Mouse (Mus musculus) kidney, postnatal 0 days (tissue): Measurements from ENCODE around the gene Lgals9. TPM values are rescaled to one million over a fixed set of nuclear protein-coding genes. Genes with fewer than 3 reads are reported as not detected.

ENCODE experiments used
- ATAC-seq: fragments of 200-750 bp; cut with Nextera tagmentation; replicated peaks from 2 replicates; pipeline ENCODE4 v1.8.0; 2017; ENCODE audit warnings: low read depth, moderate number of reproducible peaks, moderate TSS enrichment, moderate library complexity; ENCODE audit not compliant: low FRiP score
- DNase-seq: peaks from one replicate; pipeline ENCODE4 v3.0.0-alpha.2; 2016; ENCODE audit warnings: low spot score
- H3K27ac ChIP-seq: fragments of 300-500 bp; sonication (generic); 2 replicates; pipeline ENCODE4 v1.5.1; 2014; ENCODE audit warnings: mild to moderate bottlenecking
- H3K27me3 ChIP-seq: fragments of 300-500 bp; sonication (generic); 2 replicates; pipeline ENCODE4 v1.6.1; 2014; ENCODE audit warnings: low read length, mixed read lengths; ENCODE audit not compliant: insufficient read depth
- H3K36me3 ChIP-seq: fragments of 300-500 bp; sonication (generic); 2 replicates; pipeline ENCODE4 v1.6.1; 2014; ENCODE audit warnings: low read length, mixed read lengths; ENCODE audit not compliant: insufficient read depth
- H3K4me1 ChIP-seq: fragments of 300-500 bp; sonication (generic); replicated peaks from 2 replicates; pipeline ENCODE4 v1.6.1; 2014; ENCODE audit warnings: antibody characterized with exemption, low read length, mixed read lengths; ENCODE audit not compliant: insufficient read depth
- H3K4me2 ChIP-seq: fragments of 300-500 bp; sonication (generic); 2 replicates; pipeline ENCODE4 v1.6.1; 2014; ENCODE audit warnings: mild to moderate bottlenecking, low read length, moderate library complexity, mixed read lengths
- H3K4me3 ChIP-seq: fragments of 300-500 bp; sonication (generic); replicated peaks from 2 replicates; pipeline ENCODE4 v1.5.1; 2014; ENCODE audit warnings: low read depth, low read length
- H3K9ac ChIP-seq: fragments of 300-500 bp; sonication (generic); 2 replicates; pipeline ENCODE4 v1.6.1; 2014; ENCODE audit warnings: low read depth, low read length
- H3K9me3 ChIP-seq: fragments of 300-500 bp; sonication (generic); replicated peaks from 2 replicates; pipeline ENCODE4 v1.6.1; 2016; ENCODE audit warnings: low read length, inconsistent platforms, mixed read lengths
- CTCF ChIP-seq: IDR thresholded peaks from 2 replicates; pipeline ENCODE4 v1.5.1; 2016; ENCODE audit warnings: antibody characterized with exemption, low read depth, mild to moderate bottlenecking, moderate library complexity
- WGBS: fragments of 180-500 bp; shearing (Covaris S2); extraction: QIAGEN DNeasy Blood & Tissue Kit; methylation state at CpG from one replicate; pipeline ENCODE4 v1.1.7; 2014; 5-methylcytosine and 5-hydroxymethylcytosine counted together
- polyA plus RNA-seq: library from polyadenylated mRNA; unstranded; fragments of >200 nt; fragmentation: Nextera tagmentation; extraction: Ambion mirVana; gene quantifications from 2 replicates; pipeline ENCODE4 v1.2.1, GENCODE M21; 2015

The Lgals9 gene
- polyA plus RNA-seq, 1 experiment from 2014 or later, result 94.0 TPM

GRCm38 (mm10) chr11:78934307-78934706 lies 50.4 kb downstream of the Lgals9 start:
- no peak for DNase-seq
- Histone ChIP-seq H3K9me3 (no peaks in the 10 kb centered on the region), H3K9ac (no peak overlapping the region), H3K27ac (no peak overlapping the region), H3K4me3 (no peak overlapping the region), H3K4me1 (no peaks in the 10 kb centered on the region), H3K27me3 (no peaks in the 10 kb centered on the region), H3K36me3 (no peaks in the 10 kb centered on the region), H3K4me2 (no peak overlapping the region)
- TF ChIP-seq CTCF, result no peak
- 83% methylated on average over 7 of the region's 7 CpGs for WGBS
- no peak for ATAC-seq

- Histone ChIP-seq H3K36me3 (no peaks in the 10 kb centered on the region), H3K9ac (0 out of 2 replicates have a peak overlapping the region, but pooled peaks have one; percentile 8), H3K4me1 (no peaks in the 10 kb centered on the region), H3K4me3 (no peak overlapping the region), H3K27ac (no peak overlapping the region), H3K4me2 (no peak overlapping the region), H3K9me3 (no peaks in the 10 kb centered on the region), H3K27me3 (peaks cover 20% of the 10 kb centered on the region)
- DNase-seq (no peak), ATAC-seq (no peak)
- no peak for TF ChIP-seq CTCF
- WGBS, result 48% methylated on average over 5 of the region's 5 CpGs
These were observed 55.4 kb downstream of the Lgals9 start for GRCm38 (mm10) chr11:78929345-78929744.

GRCm38 (mm10) chr11:78924916-78925315 lies 59.8 kb downstream of the Lgals9 start:
- no peak for ATAC-seq

GRCm38 (mm10) chr11:78924111-78924510 lies 60.6 kb downstream of the Lgals9 start:
- ATAC-seq, result no peak
- WGBS, result 10% methylated on average over 9 of the region's 9 CpGs
- no peaks in the 10 kb centered on the region for H3K36me3 ChIP-seq
- no peaks in the 10 kb centered on the region; the same call in 1 of the 2 replicates for H3K4me1 ChIP-seq
- TF ChIP-seq CTCF, result no peak
- no peaks in the 10 kb centered on the region for H3K9me3 ChIP-seq
- DNase-seq, result no peak
- H3K9ac ChIP-seq, result no peak overlapping the region
- no peak overlapping the region for H3K27ac ChIP-seq
- H3K4me2 ChIP-seq, result no peak overlapping the region
- H3K4me3 ChIP-seq, result no peak overlapping the region
- peaks cover 25% of the 10 kb centered on the region for H3K27me3 ChIP-seq

More at GRCm38 (mm10) chr11:78924916-78925315, 59.8 kb downstream of the Lgals9 start:
- DNase-seq, result peak; percentile 28
- TF ChIP-seq CTCF, result no peak
- no peak overlapping the region for H3K27ac ChIP-seq
- WGBS, result under 1% methylated on average over 37 of the region's 37 CpGs
- no peaks in the 10 kb centered on the region for H3K36me3 ChIP-seq
- peak overlapping the region; percentile 38 for H3K4me3 ChIP-seq
- no peaks in the 10 kb centered on the region; the same call in 1 of the 2 replicates for H3K4me1 ChIP-seq
- peaks cover 25% of the 10 kb centered on the region for H3K27me3 ChIP-seq
- peak overlapping the region; percentile 56 for H3K4me2 ChIP-seq
- H3K9ac ChIP-seq, result peak overlapping the region; percentile 48; the same call in 1 of the 2 replicates
- no peaks in the 10 kb centered on the region for H3K9me3 ChIP-seq

- DNase-seq, result peak; percentile 81
These were observed 61.9 kb downstream of the Lgals9 start for GRCm38 (mm10) chr11:78922678-78923407.

GRCm38 (mm10) chr11:78920411-78920939 lies 64.3 kb downstream of the Lgals9 start, which contains the start of gene Nos2:
Nos2 (plus strand) TSS chr11:78920787.
- Histone ChIP-seq H3K27ac (no peak within 1 kb of the TSS), H3K4me1 (no peaks in the 10 kb centered on the region; the same call in 1 of the 2 replicates), H3K27me3 (peaks cover 14% of the 10 kb centered on the region), H3K9me3 (no peaks in the 10 kb centered on the region), H3K9ac (no peak within 1 kb of the TSS), H3K4me2 (no peak within 1 kb of the TSS), H3K4me3 (no peak within 1 kb of the TSS), H3K36me3 (no peaks in the 10 kb centered on the region)
- ATAC-seq (no peak), DNase-seq (no peak)
- TF ChIP-seq CTCF, result no peak
- WGBS, result 50% methylated on average over 6 of the region's 6 CpGs

More at GRCm38 (mm10) chr11:78922678-78923407, 61.9 kb downstream of the Lgals9 start:
- H3K9ac ChIP-seq, result no peak overlapping the region
- 38% methylated on average over 8 of the region's 8 CpGs for WGBS
- H3K4me2 ChIP-seq, result no peak overlapping the region
- no peaks in the 10 kb centered on the region; the same call in 1 of the 2 replicates for H3K4me1 ChIP-seq
- peaks cover 25% of the 10 kb centered on the region for H3K27me3 ChIP-seq
- no peaks in the 10 kb centered on the region for H3K9me3 ChIP-seq
- no peak for ATAC-seq
- H3K4me3 ChIP-seq, result no peak overlapping the region
- H3K27ac ChIP-seq, result no peak overlapping the region
- H3K36me3 ChIP-seq, result no peaks in the 10 kb centered on the region
- peak; percentile 89 for TF ChIP-seq CTCF
